Comparison of ENCODE assay signal across 9 mouse cellular contexts in the genomic region with DNA sequence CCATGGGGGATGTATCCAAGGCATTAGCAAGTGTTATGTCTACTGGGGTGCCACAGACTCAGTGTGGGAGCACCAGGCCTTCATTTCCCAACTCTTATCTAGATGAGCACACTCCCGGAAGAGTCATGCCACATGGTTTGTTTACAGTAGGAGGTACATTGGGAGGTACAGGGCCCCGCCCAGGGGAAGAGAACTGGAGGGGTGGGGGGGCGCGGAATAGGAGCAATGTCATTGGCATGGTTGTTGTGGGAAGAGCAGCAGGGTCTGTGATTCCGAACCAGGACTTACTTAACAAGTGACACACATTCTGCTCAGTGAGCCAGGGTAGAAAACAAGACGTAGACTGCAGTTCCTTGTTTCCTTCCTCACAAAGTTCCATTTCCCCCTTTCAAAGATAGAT.
A peak's percentile ranks its signal among the peaks of the same experiment; 100 is the strongest.
DNase-seq lines count a peak whose midpoint lies in the region; ATAC-seq and TF ChIP-seq lines count a peak whose summit lies in the region.
"Had no signal": no experiment of that assay in that cellular context is flagged by ENCODE, and none has a peak within 500 bp of the region (broad histone marks: within the 10 kb centered on the region; RNA-seq: fewer than 3 reads in every experiment).

No protein-coding gene starts in this region.

- no peak for DNase-seq in left cerebral cortex, adult 2 months (ENCODE audit: extremely low spot score in 1 of 2, low spot score in 2 of 2)
- DNase-seq in left cerebral cortex, adult 9 months (ENCODE audit: low spot score in 2 of 2) = no peak
- DNase-seq in heart, postnatal 25 days (ENCODE audit: low spot score) = peak; percentile 7
- DNase-seq in thymus, postnatal 25 days = peak; percentile 56
- DNase-seq in cerebellum, postnatal 4 days (ENCODE audit: low spot score in 2 of 2) = no peak
- no peak for DNase-seq in urinary bladder, adult 18-20 months (ENCODE audit: low spot score in 2 of 2)
- no peak for DNase-seq in neural tube, embryonic 10.5 days (ENCODE audit: extremely low spot score, low spot score)

- peak overlapping the region; percentile 4; the same call in 1 of the 2 replicates for H3K27ac ChIP-seq in left cerebral cortex, adult 2 months
- H3K27ac ChIP-seq: midbrain, embryonic 12.5 days had no signal

- intact Hi-C loops in left cerebral cortex, adult 2 months (cut with DNase I) = no loop called here
- intact Hi-C loops in heart, postnatal 25 days (cut with DNase I) = loop anchor here (5.0 kb wide), 1 partner anchor 39 kb away; no protein-coding TSS in a partner anchor

- ATAC-seq in megakaryocyte, adult 5-6 weeks (ENCODE audit: poor library complexity, severe bottlenecking) = peak; percentile 79

- TF ChIP-seq CTCF in left cerebral cortex, adult 2 months (IDR thresholded peaks at IDR 0.05) = no peak

- H3K4me3 ChIP-seq in left cerebral cortex, adult 2 months = no peak overlapping the region
- H3K4me3 ChIP-seq: midbrain, embryonic 12.5 days had no signal

Comparison
In these comparisons a context has a peak if more than half of its experiments do, and no peak if none do; other contexts are left out.
1. DNase-seq: peak in heart, postnatal 25 days (single experiment) and thymus, postnatal 25 days (single experiment); none in left cerebral cortex, adult 2 months (0 of 2), left cerebral cortex, adult 9 months (0 of 2), cerebellum, postnatal 4 days (0 of 2), urinary bladder, adult 18-20 months (0 of 2) and neural tube, embryonic 10.5 days (single experiment).